Mouse (Mus musculus): ENCODE data around the gene Olfr1389.
A peak's percentile ranks its signal among the peaks of the same experiment; 100 is the strongest.
"Not testable (repeated sequence)": the region's sequence is repeated elsewhere in the genome, so short reads cannot be mapped to it uniquely, and the experiment has no call there.

Gene Olfr1389

GRCm38 (mm10) chr11:49422767-49423166, at the start of gene Olfr1389:
Gene Olfr1389 (plus strand): TSS chr11:49423067.
- DNase-seq, result no peak

- DNase-seq, result no peak
These were observed 39.7 kb upstream of the Olfr1389 start for GRCm38 (mm10) chr11:49383133-49383532.

- not testable (repeated sequence) for DNase-seq
These were observed 36.7 kb upstream of the Olfr1389 start for GRCm38 (mm10) chr11:49386118-49386517.

GRCm38 (mm10) chr11:49392707-49393106, 30.2 kb upstream of the Olfr1389 start:
- not testable (repeated sequence) for DNase-seq

- no peak for DNase-seq
These were observed 16.1 kb upstream of the Olfr1389 start for GRCm38 (mm10) chr11:49406784-49407183.

- no peak for DNase-seq
These were observed 12.3 kb upstream of the Olfr1389 start for GRCm38 (mm10) chr11:49410540-49410939.

- no peak for DNase-seq
These were observed 2.5 kb downstream of the Olfr1389 start for GRCm38 (mm10) chr11:49425257-49425927.

GRCm38 (mm10) chr11:49429641-49430040, 6.8 kb downstream of the Olfr1389 start:
- DNase-seq, result peak; percentile 11

- peak; percentile 6 for DNase-seq
These were observed 13.5 kb downstream of the Olfr1389 start, which contains the start of gene Olfr1388 for GRCm38 (mm10) chr11:49436411-49436810. Gene Olfr1388 (plus strand): TSS chr11:49436624.

- DNase-seq, result no peak
These were observed 32.2 kb downstream of the Olfr1389 start, which contains the start of gene Olfr1387 for GRCm38 (mm10) chr11:49455043-49455442. Gene Olfr1387 (plus strand): TSS chr11:49455343.

- not testable (repeated sequence) for DNase-seq
These were observed 41.9 kb downstream of the Olfr1389 start, which contains the start of gene Olfr1386 for GRCm38 (mm10) chr11:49464746-49465145. Gene Olfr1386 (plus strand): TSS chr11:49465046.

All from layer of hippocampus, adult 9-11 months (tissue).